Mouse (Mus musculus): ENCODE results near the gene Dnajb4.

DNA sequence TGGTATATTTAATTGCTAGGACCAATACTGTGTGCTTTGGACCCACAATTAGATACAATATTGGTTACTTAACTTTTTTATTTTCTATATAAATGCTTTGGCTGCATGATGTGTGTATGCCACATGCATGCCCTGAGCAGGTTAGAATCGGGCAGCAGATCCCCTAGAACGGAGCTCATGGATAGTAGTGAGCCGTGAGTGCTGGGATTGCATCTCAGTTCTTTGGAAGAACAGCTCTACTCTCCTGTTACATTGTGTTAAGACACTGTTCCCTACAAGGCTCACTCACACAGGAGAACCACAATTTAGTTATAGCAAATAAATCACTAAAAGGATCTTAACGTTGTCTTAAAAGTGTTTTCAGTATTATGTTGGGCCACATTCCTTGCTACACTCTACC is 33.2 kb upstream of the Dnajb4 start:
- TF ChIP-seq POLR2A (IDR thresholded peaks at IDR 0.05; ENCODE audit: low read depth, low read length): no peak
- TF ChIP-seq CTCF (IDR thresholded peaks at IDR 0.05; ENCODE audit: extremely low read depth, insufficient read length, insufficient replicate concordance, low read depth, low read length): no peak
